Mouse (Mus musculus): ENCODE data around the gene Slc9a5. TPM values are rescaled to one million over a fixed set of nuclear protein-coding genes. Genes with fewer than 3 reads are reported as not detected.
A peak's percentile ranks its signal among the peaks of the same experiment; 100 is the strongest.

The Slc9a5 gene
- polyA plus RNA-seq, 1 experiment from 2014 or later = 2.1 TPM

DNA sequence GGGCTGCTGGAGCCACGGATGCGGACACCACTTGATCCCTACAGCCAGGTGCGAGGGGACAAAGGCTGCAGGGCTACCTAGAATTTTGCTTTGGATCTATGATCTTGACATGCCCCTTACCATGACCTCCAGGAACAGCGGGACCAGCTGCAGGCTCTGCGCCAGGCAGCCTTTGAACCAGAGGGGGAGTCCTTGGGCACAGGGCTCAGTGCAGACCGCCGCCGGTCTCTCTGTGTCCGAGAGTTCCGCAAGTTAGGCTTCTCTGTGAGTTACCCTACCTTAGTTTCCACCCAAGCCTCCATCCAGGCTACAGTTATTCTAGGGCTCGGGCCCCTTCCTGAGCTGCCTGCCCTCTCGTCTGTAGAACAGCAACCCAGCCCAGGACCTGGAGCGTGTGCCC lies 41.0 kb upstream of the Slc9a5 start:
- Histone ChIP-seq H3K36me3 (ENCODE audit: control insufficient read depth, insufficient read depth, low read length) (peaks cover 13% of the 10 kb centered on the region), H3K4me3 (ENCODE audit: low read depth, low read length) (no peak overlapping the region), H3K4me1 (ENCODE audit: control insufficient read depth, insufficient read depth, low read length) (peaks cover 26% of the 10 kb centered on the region), H3K27me3 (ENCODE audit: control insufficient read depth, insufficient read depth, low read length) (no peaks in the 10 kb centered on the region), H3K4me2 (no peak overlapping the region), H3K27ac (ENCODE audit: low read depth, low read length) (no peak overlapping the region), H3K9me3 (replicated peaks; ENCODE audit: control insufficient read depth, low read length) (no peaks in the 10 kb centered on the region), H3K9ac (ENCODE audit: low read depth, low read length) (no peak overlapping the region)
- ATAC-seq (replicated peaks; ENCODE audit: insufficient number of reproducible peaks, low FRiP score, low TSS enrichment) = no peak
- 95% methylated on average over 13 of the region's 13 CpGs for WGBS (ENCODE audit: insufficient replicate concordance)

DNA sequence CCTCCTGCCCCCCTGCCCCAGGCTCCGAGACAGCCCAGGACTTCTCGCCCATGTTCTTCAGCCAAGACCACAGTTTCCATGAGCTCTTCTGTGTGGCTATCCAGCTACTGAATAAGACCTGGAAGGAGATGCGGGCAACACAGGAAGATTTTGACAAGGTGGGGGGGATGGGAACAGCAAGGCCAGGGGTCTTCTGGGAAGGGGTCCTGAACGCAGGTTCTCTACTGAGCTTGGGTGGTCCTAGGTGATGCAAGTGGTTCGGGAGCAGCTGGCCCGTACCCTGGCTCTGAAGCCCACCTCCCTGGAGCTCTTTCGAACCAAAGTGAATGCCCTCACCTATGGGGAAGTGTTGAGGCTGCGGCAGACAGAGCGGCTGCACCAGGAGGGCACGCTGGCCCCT lies 40.2 kb upstream of the Slc9a5 start:
- Histone ChIP-seq H3K27me3 (ENCODE audit: control insufficient read depth, insufficient read depth, low read length) (no peaks in the 10 kb centered on the region), H3K27ac (ENCODE audit: low read depth, low read length) (no peak overlapping the region), H3K4me1 (ENCODE audit: control insufficient read depth, insufficient read depth, low read length) (peaks cover 26% of the 10 kb centered on the region), H3K9ac (ENCODE audit: low read depth, low read length) (no peak overlapping the region), H3K4me3 (ENCODE audit: low read depth, low read length) (no peak overlapping the region), H3K36me3 (ENCODE audit: control insufficient read depth, insufficient read depth, low read length) (peaks cover 14% of the 10 kb centered on the region), H3K4me2 (no peak overlapping the region), H3K9me3 (replicated peaks; ENCODE audit: control insufficient read depth, low read length) (no peaks in the 10 kb centered on the region)
- no peak for ATAC-seq (replicated peaks; ENCODE audit: insufficient number of reproducible peaks, low FRiP score, low TSS enrichment)
- WGBS (ENCODE audit: insufficient replicate concordance) = 92% methylated on average over 10 of the region's 10 CpGs

DNA sequence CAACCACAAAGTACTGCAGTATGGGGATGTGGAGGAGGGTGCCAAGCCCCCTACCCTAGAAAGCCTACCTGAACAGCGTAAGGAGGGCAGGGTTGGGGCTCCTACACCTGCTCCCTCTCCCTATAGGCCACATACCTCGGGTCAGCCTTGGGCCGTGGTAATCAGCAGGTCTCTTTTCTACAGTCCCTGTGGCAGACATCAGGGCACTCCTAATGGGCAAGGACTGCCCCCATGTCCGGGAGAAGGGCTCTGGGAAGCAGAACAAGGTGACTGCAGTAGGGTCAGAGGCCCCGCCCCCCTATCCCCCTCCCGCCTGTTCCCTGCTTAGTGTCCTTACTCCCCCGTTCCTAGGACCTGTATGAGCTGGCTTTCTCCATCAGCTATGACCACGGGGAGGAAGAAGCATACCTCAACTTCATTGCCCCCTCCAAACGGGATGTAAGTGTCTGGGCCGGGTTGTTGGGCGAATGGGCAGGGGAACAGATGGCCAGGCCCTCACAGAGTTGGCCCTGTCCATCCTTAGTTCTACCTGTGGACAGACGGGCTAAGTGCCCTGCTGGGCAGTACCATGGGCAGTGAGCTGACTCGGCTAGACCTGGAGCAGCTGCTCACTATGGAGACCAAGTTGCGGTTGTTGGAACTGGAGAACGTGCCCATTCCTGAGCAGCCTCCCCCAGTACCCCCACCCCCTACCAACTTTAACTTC lies 39.3 kb upstream of the Slc9a5 start:
- WGBS (ENCODE audit: insufficient replicate concordance) = 84% methylated on average over 15 of the region's 15 CpGs
- ATAC-seq (replicated peaks; ENCODE audit: insufficient number of reproducible peaks, low FRiP score, low TSS enrichment) = no peak

DNA sequence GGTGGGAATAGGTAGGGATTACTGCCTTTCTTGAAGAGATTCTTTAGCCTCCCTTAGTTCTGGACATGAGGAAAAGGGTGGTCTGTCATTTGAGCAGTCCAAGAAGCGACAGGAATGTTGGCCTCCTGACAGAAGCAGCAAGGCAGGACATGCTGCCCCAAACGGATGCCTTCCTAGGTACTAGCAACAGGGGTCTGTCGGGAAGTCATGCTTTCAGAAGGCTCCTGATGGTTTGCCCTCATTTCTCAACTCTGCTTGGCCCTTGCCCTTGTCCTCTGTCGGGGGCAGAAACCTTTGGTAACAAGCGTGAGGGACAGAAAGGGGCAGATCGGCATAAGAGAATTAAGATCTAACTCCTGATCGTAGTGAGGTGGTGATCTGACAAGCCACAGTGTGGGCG lies 38.5 kb upstream of the Slc9a5 start:
- ATAC-seq (replicated peaks; ENCODE audit: insufficient number of reproducible peaks, low FRiP score, low TSS enrichment) = no peak
- 86% methylated on average over 8 of the region's 8 CpGs for WGBS (ENCODE audit: insufficient replicate concordance)
- Histone ChIP-seq H3K27me3 (ENCODE audit: control insufficient read depth, insufficient read depth, low read length) (no peaks in the 10 kb centered on the region), H3K4me3 (ENCODE audit: low read depth, low read length) (no peak overlapping the region), H3K9me3 (replicated peaks; ENCODE audit: control insufficient read depth, low read length) (no peaks in the 10 kb centered on the region), H3K9ac (ENCODE audit: low read depth, low read length) (no peak overlapping the region), H3K36me3 (ENCODE audit: control insufficient read depth, insufficient read depth, low read length) (peaks cover 18% of the 10 kb centered on the region), H3K27ac (ENCODE audit: low read depth, low read length) (no peak overlapping the region), H3K4me2 (no peak overlapping the region), H3K4me1 (ENCODE audit: control insufficient read depth, insufficient read depth, low read length) (peaks cover 17% of the 10 kb centered on the region)

More for the DNA sequence above, 39.3 kb upstream of the Slc9a5 start:
- Histone ChIP-seq H3K4me2 (no peak overlapping the region), H3K36me3 (ENCODE audit: control insufficient read depth, insufficient read depth, low read length) (peaks cover 14% of the 10 kb centered on the region), H3K27ac (ENCODE audit: low read depth, low read length) (no peak overlapping the region), H3K4me1 (ENCODE audit: control insufficient read depth, insufficient read depth, low read length) (peaks cover 24% of the 10 kb centered on the region), H3K27me3 (ENCODE audit: control insufficient read depth, insufficient read depth, low read length) (no peaks in the 10 kb centered on the region), H3K9me3 (replicated peaks; ENCODE audit: control insufficient read depth, low read length) (no peaks in the 10 kb centered on the region), H3K9ac (ENCODE audit: low read depth, low read length) (no peak overlapping the region), H3K4me3 (ENCODE audit: low read depth, low read length) (no peak overlapping the region)

DNA sequence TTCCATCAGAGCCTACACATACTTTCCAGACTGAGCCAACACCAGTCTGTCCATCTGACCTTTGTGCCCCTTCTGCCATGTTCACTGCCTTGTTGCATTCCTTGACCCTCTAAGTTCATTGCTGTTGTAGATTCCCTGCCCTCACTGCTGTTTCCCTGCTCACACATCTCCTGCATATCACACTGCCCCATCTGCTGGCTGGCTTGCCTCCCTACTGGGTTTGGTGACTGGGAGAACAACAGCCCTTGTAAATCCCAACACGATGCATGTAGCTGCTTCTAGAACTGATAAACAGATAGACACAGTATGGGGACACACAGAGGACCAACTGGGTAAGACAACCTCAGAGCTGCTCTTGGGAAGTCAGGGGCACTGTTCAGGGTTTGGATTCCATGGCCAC lies 36.9 kb upstream of the Slc9a5 start:
- WGBS (ENCODE audit: insufficient replicate concordance) = 61% methylated on average over 1 of the region's 1 CpGs
- no peak for ATAC-seq (replicated peaks; ENCODE audit: insufficient number of reproducible peaks, low FRiP score, low TSS enrichment)
- H3K4me1 ChIP-seq (ENCODE audit: control insufficient read depth, insufficient read depth, low read length) = peaks cover 4% of the 10 kb centered on the region; the same call in 1 of the 2 replicates
- no peaks in the 10 kb centered on the region for H3K9me3 ChIP-seq (replicated peaks; ENCODE audit: control insufficient read depth, low read length)
- peaks cover 25% of the 10 kb centered on the region for H3K36me3 ChIP-seq (ENCODE audit: control insufficient read depth, insufficient read depth, low read length)
- no peak overlapping the region for H3K9ac ChIP-seq (ENCODE audit: low read depth, low read length)
- no peak overlapping the region for H3K4me3 ChIP-seq (ENCODE audit: low read depth, low read length)
- H3K27me3 ChIP-seq (ENCODE audit: control insufficient read depth, insufficient read depth, low read length) = no peaks in the 10 kb centered on the region
- no peak overlapping the region for H3K27ac ChIP-seq (ENCODE audit: low read depth, low read length)
- no peak overlapping the region for H3K4me2 ChIP-seq

DNA sequence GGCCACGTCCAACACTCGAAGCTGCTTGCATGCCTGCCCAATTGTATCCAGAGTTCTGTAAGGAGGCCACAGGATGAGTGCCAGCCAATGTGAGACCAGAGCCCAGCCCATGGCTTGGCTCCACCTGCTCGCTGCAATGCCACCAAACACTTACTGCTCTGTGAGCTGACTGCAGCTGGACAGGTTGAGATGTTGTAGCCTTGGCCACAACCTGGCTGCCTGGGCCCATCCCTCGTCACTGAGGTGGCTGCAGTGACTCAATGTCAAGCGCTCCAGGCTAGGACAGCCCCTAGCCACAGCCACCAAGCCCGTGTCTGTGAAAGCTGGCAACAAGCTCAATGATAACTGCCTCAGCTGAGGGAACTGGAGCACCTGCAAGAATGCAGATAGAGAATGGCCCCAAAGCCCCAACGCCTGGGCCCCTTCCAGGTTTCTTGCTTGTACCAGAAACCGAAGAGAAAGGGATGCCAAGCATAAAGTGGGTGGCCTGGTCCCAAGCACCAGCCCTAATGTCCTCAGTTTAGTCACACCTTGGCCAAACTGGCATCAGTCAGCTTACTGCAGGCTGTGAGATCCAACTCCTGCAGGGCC lies 35.7 kb upstream of the Slc9a5 start:
- WGBS (ENCODE audit: insufficient replicate concordance) = 80% methylated on average over 8 of the region's 8 CpGs
- no peaks in the 10 kb centered on the region for H3K9me3 ChIP-seq (replicated peaks; ENCODE audit: control insufficient read depth, low read length)
- H3K4me3 ChIP-seq (ENCODE audit: low read depth, low read length) = no peak overlapping the region
- H3K9ac ChIP-seq (ENCODE audit: low read depth, low read length) = no peak overlapping the region
- ATAC-seq (replicated peaks; ENCODE audit: insufficient number of reproducible peaks, low FRiP score, low TSS enrichment) = 0 out of 2 replicates have a peak, but pooled peaks have one; percentile 9
- H3K27ac ChIP-seq (ENCODE audit: low read depth, low read length) = no peak overlapping the region
- no peak overlapping the region for H3K4me2 ChIP-seq
- no peaks in the 10 kb centered on the region for H3K27me3 ChIP-seq (ENCODE audit: control insufficient read depth, insufficient read depth, low read length)
- H3K4me1 ChIP-seq (ENCODE audit: control insufficient read depth, insufficient read depth, low read length) = peaks cover 4% of the 10 kb centered on the region; the same call in 1 of the 2 replicates
- H3K36me3 ChIP-seq (ENCODE audit: control insufficient read depth, insufficient read depth, low read length) = peaks cover 27% of the 10 kb centered on the region

DNA sequence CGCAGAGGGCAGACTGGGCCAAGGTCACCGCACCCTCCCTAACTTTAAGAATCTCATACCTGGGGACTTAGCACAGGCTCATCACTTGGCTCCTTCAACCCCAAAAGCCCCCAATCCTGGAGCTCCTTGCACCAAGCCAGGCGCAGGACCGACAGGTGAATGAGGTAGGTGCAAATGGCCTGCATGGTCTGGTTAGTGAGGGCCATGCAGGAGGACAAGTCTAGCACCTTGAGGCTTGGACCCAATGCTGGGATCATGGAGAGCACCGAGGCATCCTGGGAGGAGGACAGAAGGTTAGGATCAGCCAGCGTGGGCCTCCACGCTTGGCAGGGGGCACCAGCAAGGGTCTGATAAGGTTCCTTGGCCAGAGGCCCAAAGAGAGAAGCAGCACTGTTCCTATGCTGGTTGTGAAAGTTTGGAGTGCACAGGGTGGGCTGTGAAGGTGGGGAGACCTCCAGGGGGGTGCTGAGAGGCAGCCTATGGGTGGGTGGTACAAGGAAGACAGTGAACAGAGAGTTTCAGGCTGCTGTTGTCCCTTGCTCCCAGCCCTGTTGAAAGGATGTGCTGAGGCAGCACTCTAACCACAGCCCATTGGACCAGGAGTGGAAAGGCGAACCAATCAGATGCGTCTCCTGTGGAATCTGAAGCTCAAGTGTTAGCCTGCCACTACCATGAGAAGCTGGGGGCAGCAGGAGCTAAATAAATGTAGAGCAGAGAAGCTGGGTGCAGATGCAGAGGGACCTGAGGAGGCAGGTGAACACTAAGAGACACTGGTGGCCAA lies 34.8 kb upstream of the Slc9a5 start:
- Histone ChIP-seq H3K9me3 (replicated peaks; ENCODE audit: control insufficient read depth, low read length) (no peaks in the 10 kb centered on the region), H3K27me3 (ENCODE audit: control insufficient read depth, insufficient read depth, low read length) (no peaks in the 10 kb centered on the region), H3K27ac (ENCODE audit: low read depth, low read length) (no peak overlapping the region), H3K4me3 (ENCODE audit: low read depth, low read length) (no peak overlapping the region), H3K9ac (ENCODE audit: low read depth, low read length) (no peak overlapping the region), H3K4me1 (ENCODE audit: control insufficient read depth, insufficient read depth, low read length) (peaks cover 4% of the 10 kb centered on the region; the same call in 1 of the 2 replicates), H3K36me3 (ENCODE audit: control insufficient read depth, insufficient read depth, low read length) (peaks cover 26% of the 10 kb centered on the region), H3K4me2 (no peak overlapping the region)
- ATAC-seq (replicated peaks; ENCODE audit: insufficient number of reproducible peaks, low FRiP score, low TSS enrichment) = no peak
- 61% methylated on average over 9 of the region's 9 CpGs for WGBS (ENCODE audit: insufficient replicate concordance)

DNA sequence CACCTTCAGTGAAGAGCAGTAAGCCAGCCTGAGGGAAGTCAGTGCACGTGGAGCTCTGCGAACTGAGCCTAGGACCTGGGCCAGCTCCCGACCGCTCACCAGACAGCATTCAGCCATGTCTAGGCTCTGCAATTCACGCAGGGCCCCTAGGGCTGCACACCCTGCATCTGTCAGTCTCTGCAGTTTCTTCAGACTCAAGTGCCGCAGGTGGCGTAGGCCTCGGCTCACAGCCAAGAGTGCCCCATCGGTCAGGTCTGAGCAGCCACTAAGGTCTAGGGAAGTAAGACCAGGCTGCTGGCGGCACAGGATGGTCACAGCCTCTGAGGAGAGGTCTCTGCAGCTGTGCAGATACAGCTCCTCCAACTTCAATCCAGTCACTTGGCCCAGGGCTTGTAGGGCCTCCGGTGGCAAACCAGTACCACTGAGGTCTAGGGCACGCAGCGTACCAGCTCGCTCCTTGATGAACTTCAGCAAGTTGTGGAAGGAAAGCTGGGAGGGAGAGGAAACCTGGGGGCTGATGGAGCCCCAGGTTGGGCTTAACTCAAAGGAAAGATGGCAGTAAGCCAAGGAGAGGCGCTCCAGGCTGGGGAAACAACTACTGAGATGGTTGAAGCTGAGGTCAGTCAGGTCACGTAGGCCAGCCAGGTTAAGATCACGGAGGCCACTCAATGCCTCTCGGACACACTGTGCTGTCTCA lies 33.4 kb upstream of the Slc9a5 start:
- H3K4me3 ChIP-seq (ENCODE audit: low read depth, low read length) = no peak overlapping the region
- H3K27ac ChIP-seq (ENCODE audit: low read depth, low read length) = no peak overlapping the region
- 90% methylated on average over 18 of the region's 18 CpGs for WGBS (ENCODE audit: insufficient replicate concordance)
- H3K4me2 ChIP-seq = no peak overlapping the region
- no peaks in the 10 kb centered on the region for H3K9me3 ChIP-seq (replicated peaks; ENCODE audit: control insufficient read depth, low read length)
- H3K27me3 ChIP-seq (ENCODE audit: control insufficient read depth, insufficient read depth, low read length) = no peaks in the 10 kb centered on the region
- ATAC-seq (replicated peaks; ENCODE audit: insufficient number of reproducible peaks, low FRiP score, low TSS enrichment) = no peak
- H3K36me3 ChIP-seq (ENCODE audit: control insufficient read depth, insufficient read depth, low read length) = peaks cover 28% of the 10 kb centered on the region
- peaks cover 4% of the 10 kb centered on the region; the same call in 1 of the 2 replicates for H3K4me1 ChIP-seq (ENCODE audit: control insufficient read depth, insufficient read depth, low read length)
- H3K9ac ChIP-seq (ENCODE audit: low read depth, low read length) = no peak overlapping the region

All from heart, embryonic 11.5 days (tissue).